Mouse (Mus musculus) mesoderm, embryonic 11.5 days (tissue): ENCODE results near the gene Olfr1364.

Source experiments
- DNase-seq: peaks from one replicate; pipeline ENCODE4 v3.0.0-alpha.2; 2012; ENCODE audit warnings: low read depth, low spot score

Olfr1364 gene

GRCm38 (mm10) chr13:21581659-21582058, at the start of gene Olfr1364:
Olfr1364 (minus strand) TSS chr13:21581759.
- DNase-seq, result no peak

DNA sequence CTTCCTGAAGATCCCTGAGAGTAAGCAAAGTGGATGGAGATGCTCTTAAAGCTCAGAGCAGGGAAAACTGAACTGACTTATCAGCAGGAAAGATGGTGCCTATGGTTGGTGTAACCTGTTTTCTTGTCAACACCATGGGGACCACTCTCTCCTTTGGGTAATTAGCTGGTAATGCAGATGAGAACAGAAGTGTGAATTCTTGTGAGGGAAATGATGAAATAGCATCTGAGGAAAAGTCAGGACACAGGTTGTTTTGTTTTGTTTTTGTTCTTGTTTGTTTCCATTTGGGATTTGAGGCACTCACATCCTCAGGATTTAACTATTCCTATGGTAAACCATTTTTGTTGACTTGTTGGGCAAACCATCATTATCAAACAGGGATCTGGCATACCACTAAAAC, 32.4 kb upstream of the Olfr1364 start, which contains the start of gene Olfr1362:
TSS of gene Olfr1362 (minus strand) at position 101 of the 400 bp plus-strand sequence.
- no peak for DNase-seq

GRCm38 (mm10) chr13:21591618-21592017, 10.1 kb upstream of the Olfr1364 start:
- DNase-seq, result no peak

DNA sequence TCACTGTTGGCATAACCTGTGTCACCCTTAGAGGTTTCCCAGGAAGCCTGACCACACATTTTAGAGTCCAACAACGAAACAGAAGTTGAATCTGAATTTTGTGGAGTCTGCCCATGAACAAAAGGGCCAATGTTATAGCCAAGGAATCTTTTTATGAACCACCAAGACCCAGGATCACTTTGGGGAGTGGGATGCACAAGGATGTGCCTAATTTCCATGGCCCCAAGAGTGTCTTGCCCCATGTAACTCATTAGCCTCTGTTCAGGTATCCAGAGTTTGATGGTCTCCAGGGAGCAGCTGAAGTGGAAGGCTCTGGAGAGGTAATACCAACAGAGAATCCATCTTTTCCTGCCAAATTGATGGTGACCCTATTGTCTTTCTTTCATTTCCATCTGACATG, 21.8 kb downstream of the Olfr1364 start, which contains the start of gene Olfr1535:
TSS of gene Olfr1535 (minus strand) at position 101 of the 400 bp plus-strand sequence.
- no peak for DNase-seq

DNA sequence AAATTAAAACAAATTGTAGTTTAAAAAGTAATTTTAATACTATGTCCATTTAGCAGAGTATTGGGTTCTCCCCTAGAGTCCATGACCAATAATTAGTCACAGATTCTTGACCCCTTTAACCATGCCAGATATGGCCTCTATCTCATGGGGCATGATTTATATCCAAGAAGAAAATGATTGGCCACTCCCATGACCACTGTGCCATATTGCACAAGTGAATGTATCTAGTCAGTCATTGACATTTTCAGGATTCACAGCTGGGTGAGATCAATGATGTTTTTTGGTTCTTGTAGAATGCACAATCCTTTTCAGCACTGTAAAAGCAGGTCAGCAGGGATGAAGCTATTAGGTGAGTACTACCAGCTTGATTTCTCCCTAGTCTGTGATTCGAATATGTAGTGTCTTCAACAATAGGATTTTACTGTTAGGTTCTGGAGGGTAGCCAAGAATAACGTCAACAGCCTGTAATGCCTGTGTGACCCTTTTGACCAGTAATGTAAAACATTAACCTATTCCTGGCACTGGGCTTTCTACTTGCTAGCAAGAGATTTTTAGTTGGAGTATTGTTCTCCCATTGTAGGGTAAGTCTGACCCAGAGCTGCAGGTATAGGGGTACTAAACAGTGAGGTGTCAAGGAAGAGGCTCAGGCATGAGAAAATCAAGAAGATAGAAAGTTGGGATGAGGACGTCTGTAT, 31.0 kb downstream of the Olfr1364 start:
- no peak for DNase-seq

DNA sequence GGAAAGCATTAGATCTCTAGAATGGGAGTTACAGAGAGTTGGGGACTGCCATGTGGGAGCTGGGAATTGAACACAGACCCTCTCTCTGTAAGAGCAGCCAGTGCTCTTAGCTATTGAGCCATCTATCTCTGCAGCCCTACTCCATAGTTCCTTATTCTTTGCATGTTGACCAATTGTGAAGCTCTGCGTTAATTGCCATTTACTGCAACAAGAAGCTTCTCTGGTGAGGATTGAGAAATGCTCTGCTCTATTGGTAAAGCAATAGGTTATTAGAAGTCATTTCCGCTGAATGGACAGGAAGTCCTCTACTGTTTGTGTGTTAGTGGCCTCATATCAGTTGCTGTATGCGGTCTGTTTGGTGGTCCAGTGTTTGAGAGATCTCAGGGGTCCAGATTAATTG, 32.1 kb downstream of the Olfr1364 start:
- no peak for DNase-seq

DNA sequence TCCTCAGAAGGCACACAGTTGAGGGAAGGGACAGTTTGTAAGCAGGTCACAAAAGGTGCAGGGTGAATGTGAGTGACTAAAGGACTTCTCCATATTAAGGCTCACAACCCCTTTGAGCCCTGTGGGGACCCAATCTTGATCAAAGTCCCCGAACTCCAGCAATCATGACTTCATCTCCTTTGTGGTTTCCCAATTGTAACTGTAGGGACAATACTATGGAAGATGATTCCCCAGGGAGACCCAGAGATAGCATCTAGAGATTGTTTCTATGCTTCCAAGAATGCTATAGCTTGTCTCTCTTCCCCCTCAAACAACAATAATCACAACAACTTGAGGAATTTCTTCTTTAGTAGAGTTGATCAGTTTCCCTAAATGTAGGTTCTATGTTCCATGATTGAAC, 38.9 kb downstream of the Olfr1364 start, which contains the start of gene Olfr1366:
TSS of gene Olfr1366 (minus strand) at position 101 of the 400 bp plus-strand sequence.
- no peak for DNase-seq

GRCm38 (mm10) chr13:21530781-21531201, 50.8 kb downstream of the Olfr1364 start, which contains the start of gene Zkscan8:
Zkscan8 (minus strand) TSS chr13:21531120.
- peak; percentile 88 for DNase-seq

GRCm38 (mm10) chr13:21530136-21530535, 51.4 kb downstream of the Olfr1364 start:
- no peak for DNase-seq
